Mouse (Mus musculus) embryonic fibroblast, embryonic 13.5 days (primary cell): Measurements from ENCODE around the gene Hhip.

ENCODE experiments used
- CTCF ChIP-seq: IDR thresholded peaks from 2 replicates; pipeline ENCODE4 v1.5.1; 2011; ENCODE audit warnings: mild to moderate bottlenecking, control low read depth, low read length, moderate library complexity, borderline replicate concordance; ENCODE audit not compliant: insufficient read depth
- POLR2A ChIP-seq: IDR thresholded peaks from 2 replicates; pipeline ENCODE4 v1.6.1; 2011; ENCODE audit warnings: low read depth, mild to moderate bottlenecking, control low read depth, low read length, moderate library complexity

DNA sequence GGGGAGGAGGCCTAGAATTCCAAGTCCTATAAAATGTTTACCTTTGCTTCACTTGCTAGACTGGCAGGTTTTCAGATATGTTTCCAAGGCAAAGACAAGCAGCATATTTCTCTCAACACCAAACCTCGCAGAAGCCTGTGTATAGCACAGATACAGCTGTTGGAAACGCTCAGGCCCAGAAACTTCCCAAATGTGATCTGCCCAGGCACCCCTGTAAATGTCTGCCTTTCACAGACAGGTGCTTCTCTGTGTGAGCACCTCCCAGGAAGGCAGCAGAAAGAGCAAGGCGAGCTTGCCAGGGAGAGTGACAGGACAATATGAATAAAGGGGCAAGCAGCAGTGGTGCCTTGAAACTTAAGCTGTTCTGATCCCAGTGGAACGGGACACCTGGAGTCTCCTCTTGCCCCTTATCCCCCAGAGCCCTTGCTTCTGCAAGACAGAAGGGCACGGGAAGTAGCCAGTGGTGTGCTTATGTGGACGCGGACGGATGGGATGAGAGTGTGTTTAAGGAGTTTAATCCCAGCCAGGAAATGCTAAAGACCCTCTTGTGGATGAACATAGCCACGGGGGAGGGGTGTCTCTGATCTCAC lies 120.9 kb downstream of the Hhip start:
- TF ChIP-seq POLR2A = no peak
- TF ChIP-seq CTCF = no peak
